Mouse (Mus musculus): ENCODE data around the gene Aste1.

Gene Aste1

DNA sequence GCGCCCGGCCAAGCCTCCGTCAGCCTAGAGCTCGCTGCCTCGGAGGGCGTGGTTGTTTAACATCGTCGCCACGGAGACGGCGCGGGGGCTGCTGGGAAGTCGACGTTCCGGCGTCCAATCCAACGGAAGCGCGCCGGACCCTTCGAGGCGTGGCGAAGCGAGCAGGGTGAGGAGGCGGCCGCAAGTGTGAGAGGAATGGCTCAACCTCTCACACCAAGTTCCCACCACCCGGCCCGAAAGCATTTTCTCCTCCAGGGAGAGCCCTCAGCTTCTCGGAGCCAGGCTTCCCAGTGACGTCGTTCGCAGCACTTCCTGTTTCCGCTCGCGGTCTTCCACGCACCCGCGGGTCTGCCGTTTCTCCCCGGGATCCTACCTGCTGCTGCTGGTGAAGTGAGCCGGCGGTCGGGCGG lies at the start of gene Aste1, which contains the start of gene Nek11:
TSS of gene Aste1 (plus strand) at position 175 of the 410 bp plus-strand sequence.
TSS of gene Nek11 (minus strand) at position 307 of the 410 bp plus-strand sequence.
- peak; percentile 91 for DNase-seq (ENCODE audit: low read depth, low spot score)

DNA sequence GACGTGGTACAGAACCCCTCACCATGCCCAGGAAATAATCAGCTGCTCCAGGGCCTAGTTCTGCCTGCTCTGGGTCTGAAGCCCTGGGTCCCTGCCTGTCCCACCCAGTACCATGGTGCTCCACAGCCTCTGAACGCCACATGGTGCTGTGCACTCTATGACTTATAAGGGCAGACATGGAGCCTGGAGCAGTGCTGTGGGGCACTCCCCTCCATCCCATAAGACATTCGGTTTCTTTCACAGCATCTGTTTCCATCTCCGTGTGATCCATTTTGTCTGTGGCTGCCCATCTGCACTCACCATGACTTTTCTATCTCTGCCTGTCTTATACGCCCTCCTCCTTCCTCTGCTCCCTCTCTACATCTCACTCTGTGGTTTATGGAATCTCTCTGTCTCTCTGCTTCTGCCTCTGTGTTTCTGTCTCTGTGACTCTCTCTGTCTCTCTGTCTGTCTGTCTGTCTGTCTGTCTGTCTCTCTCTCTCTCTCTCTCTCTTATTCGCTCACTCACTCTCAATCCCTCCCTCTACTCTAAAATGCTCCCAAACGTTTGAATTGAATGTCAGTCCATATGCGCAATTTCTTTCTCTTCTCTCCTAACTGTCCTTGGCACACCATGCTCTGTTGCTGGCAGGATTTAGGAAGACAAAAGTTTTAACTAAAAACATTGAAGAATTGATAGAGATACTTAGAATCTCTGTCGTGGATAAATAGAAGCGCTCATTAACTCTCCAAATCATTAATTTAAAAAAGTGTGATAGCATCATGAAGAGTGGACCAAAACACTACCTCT lies 46.8 kb upstream of the Aste1 start:
- no peak for DNase-seq (ENCODE audit: low read depth, low spot score)

DNA sequence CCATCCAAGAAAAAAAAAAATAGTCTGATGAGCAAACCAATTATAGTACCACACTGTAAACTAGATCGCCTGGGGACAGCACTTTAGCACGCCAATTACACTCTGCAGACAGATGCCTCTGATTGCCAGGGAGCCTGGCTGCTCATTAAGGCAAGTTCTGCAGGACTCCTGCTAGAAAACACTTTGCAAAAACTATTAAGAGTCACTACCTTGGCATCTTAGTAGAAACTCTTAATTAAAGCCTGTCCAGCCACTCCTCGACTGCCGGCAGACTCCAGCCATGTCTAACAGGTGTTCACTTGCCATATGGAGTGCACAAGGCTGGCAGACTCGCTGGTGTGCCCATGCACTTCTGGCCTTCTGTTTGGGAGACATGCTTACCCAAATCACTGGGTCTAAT lies 46.2 kb upstream of the Aste1 start:
- DNase-seq (ENCODE audit: low read depth, low spot score) = no peak

DNA sequence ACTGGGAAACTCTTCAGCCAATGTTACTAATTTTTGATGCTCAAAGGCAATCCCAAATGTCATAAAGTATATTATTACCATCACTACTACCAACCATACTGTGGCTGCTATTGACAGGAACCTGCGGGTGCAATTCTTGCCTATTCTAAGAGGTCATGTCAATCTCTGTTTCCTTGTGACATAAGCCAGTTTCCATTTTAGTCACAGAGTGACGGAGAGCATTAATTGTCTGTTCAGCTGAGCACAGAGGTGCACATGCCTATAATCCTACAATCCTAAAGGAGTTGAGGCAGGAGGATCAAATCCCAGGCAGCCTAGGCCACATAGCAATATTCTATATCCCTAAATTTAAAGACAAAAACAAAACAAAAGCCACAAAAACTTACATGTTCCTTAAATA lies 33.0 kb upstream of the Aste1 start:
- no peak for DNase-seq (ENCODE audit: low read depth, low spot score)

- DNase-seq (ENCODE audit: low read depth, low spot score) = no peak
Measured at GRCm38 (mm10) chr9:105363520-105364231, 31.5 kb upstream of the Aste1 start.

- DNase-seq (ENCODE audit: low read depth, low spot score) = no peak
Measured at GRCm38 (mm10) chr9:105366199-105366598, 29.0 kb upstream of the Aste1 start.

- no peak for DNase-seq (ENCODE audit: low read depth, low spot score)
Measured at GRCm38 (mm10) chr9:105368605-105369004, 26.6 kb upstream of the Aste1 start.

DNA sequence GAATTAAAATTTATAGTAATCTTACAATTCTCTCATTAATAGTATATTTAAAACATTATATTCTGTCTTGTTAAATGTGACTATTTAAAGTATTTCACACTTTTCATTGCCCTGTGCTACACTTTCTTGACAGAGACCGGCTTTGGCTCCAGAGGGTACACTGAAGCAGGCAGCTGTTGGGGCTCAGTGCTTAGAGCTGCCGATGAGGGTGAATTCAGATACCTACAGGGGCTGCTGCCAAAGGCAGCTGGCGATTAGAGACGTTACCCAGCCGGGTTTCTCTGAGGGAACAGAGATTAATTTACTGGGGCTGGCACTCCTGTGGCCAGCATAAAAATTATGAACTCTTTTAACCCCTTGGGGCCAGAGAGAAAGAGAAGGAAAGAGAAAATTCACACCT lies 20.8 kb upstream of the Aste1 start:
- no peak for DNase-seq (ENCODE audit: low read depth, low spot score)

GRCm38 (mm10) chr9:105376411-105376810 lies 18.8 kb upstream of the Aste1 start:
- DNase-seq (ENCODE audit: low read depth, low spot score) = no peak

- DNase-seq (ENCODE audit: low read depth, low spot score) = no peak
Measured at GRCm38 (mm10) chr9:105376954-105377530, 18.1 kb upstream of the Aste1 start.

DNA sequence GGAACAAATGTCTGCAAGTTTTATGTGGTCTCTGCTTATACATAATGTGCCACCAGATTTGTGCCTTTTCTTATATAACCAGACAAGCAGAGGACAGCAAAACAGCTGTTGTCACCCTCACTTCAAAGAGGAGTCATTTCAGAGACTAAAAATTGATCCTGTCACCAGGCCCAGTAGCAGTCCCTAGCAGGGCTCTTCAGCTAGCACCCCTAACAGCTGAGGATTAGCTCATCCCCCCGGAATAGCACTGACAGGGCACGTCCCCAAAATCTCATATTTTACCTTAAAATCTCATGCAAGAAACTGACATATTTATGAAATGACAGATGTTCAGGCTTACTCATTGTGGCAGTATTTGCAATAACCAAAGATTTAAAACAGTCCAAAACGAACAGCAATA lies 17.6 kb upstream of the Aste1 start:
- DNase-seq (ENCODE audit: low read depth, low spot score) = no peak

GRCm38 (mm10) chr9:105379533-105380145 lies 15.6 kb upstream of the Aste1 start:
- no peak for DNase-seq (ENCODE audit: low read depth, low spot score)

- DNase-seq (ENCODE audit: low read depth, low spot score) = no peak
Measured at GRCm38 (mm10) chr9:105387403-105387802, 7.8 kb upstream of the Aste1 start.

- DNase-seq (ENCODE audit: low read depth, low spot score) = peak; percentile 38
Measured at GRCm38 (mm10) chr9:105389289-105389688, 5.9 kb upstream of the Aste1 start.

- no peak for DNase-seq (ENCODE audit: low read depth, low spot score)
Measured at GRCm38 (mm10) chr9:105390616-105391015, 4.6 kb upstream of the Aste1 start.

- no peak for DNase-seq (ENCODE audit: low read depth, low spot score)
Measured at GRCm38 (mm10) chr9:105394720-105395119, 472 bp upstream of the Aste1 start.

GRCm38 (mm10) chr9:105408549-105408948 lies 13.4 kb downstream of the Aste1 start:
- no peak for DNase-seq (ENCODE audit: low read depth, low spot score)

DNA sequence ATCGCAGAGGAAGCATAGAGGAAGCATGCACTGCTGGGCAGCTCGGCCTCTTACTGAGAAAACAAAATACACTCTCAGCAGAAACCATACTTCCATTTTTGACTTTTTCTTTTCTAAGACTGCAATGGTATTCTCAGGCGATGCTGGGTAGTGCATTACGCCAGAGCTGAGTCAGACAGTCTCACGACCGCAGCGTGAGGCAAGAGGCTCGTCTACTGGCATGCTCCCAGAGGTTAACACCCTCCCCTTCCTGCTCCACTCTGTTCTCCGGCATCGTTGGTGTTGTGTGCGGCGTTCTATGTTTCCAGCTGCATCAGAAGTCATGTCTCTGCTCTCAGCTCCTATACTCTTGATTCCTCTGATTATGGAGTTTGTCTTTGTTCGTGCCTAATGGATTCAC lies 63.8 kb downstream of the Aste1 start:
- no peak for DNase-seq (ENCODE audit: low read depth, low spot score)

- DNase-seq (ENCODE audit: low read depth, low spot score) = no peak
Measured at GRCm38 (mm10) chr9:105461496-105461895, 66.3 kb downstream of the Aste1 start.

All from c-Kit-negative CD71-positive TER-119-positive erythroid progenitor cells, embryonic 14.5 days (primary cell).